Mouse (Mus musculus) stomach, postnatal 0 days (tissue): Measurements from ENCODE around the gene Prok2.

Experiments used
- CTCF ChIP-seq: IDR thresholded peaks from 2 replicates; pipeline ENCODE4 v1.5.1; 2016; ENCODE audit warnings: antibody characterized with exemption, low read depth, mild to moderate bottlenecking, moderate library complexity
- EP300 ChIP-seq: optimal IDR thresholded peaks from 2 replicates; pipeline ENCODE3; 2016; ENCODE audit warnings: antibody characterized with exemption

DNA sequence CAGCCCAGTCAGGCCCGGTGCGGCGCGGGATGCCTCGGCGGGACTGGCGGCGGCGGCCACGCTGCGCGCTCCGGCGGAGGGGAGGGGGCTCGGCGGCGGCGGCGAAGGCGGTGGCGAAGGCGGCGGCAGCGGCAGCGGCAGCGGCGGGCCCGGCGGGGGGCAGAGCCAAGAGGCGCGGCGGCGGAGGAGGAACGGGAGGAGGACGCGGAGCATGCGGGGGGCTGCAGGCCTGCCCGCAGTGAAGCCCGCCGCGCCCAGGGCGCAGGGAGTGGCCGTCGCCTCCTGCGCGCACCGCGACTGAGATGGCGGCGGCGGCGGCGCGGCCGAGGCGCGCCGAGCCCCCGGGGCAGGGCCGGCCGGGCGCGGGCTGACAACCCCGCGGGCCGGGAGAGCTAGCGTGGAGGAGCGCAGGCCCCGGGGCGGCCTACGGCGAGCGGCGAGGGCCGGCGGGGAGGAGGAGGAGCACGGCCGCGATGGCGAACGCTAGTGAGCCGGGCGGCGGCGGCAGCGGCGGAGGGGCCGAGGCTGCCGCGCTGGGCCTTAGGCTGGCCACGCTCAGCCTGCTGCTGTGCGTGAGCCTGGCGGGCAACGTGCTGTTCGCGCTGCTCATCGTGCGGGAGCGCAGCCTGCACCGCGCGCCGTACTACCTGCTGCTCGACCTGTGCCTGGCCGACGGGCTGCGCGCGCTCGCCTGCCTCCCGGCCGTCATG, 33.8 kb downstream of the Prok2 start, which contains the start of gene Gpr27:
- no peak for TF ChIP-seq CTCF
- TF ChIP-seq EP300 = no peak
